Mouse (Mus musculus) subcutaneous adipose tissue, adult 2 months (tissue): ENCODE data around the gene Cenpi. TPM values are rescaled to one million over a fixed set of nuclear protein-coding genes. Genes with fewer than 3 reads are reported as not detected.

ENCODE experiments used
- polyA plus RNA-seq: library from polyadenylated mRNA; depleted of rRNA; stranded (reverse); fragments of >200 nt; gene quantifications from 2 replicates; pipeline ENCODE4 v1.2.3, GENCODE M21; 2012; ENCODE audit warnings: low replicate concordance; rRNA removed

Gene Cenpi
- polyA plus RNA-seq, result 0.36 and 1.3 TPM in 2 replicates

DNA sequence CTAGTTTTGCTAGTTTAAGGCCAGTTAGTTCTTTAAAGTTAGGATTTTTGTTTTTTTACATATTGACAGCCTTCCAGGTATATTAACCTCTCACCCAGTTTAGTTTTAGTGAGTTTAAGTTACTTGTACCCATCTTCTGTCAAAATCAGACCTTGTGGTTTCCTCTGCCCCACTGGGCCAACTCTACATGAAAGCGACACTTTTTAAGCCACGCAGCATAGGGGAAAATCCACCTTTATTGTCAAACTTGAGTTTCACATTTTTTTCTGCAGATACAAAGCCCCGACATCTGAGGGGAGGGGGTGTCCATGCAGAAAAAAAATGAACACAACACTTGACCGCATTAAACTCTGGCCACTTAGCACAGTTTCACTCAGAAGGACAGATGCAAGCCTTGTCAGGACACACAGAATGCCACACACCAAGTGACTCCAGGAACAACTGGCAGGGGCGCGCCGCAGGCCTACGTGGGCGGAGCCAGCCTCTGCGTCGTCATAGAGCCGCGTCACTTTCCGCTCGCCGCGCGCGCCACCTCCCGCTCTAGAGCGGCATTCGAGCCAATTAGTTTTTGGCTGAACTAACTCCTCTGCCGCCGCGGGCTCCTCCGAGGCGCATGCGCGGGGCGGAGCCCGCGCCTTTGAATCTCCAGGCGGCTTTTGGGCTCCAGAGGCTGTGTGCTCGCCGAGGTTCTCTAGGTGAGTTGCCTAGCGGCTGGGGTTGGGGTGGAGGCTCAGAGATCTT is at the start of gene Cenpi:
TSS of gene Cenpi (plus strand) at position 551 of the 741 bp plus-strand sequence.

GRCm38 (mm10) chrX:134276275-134277160 is 31.4 kb upstream of the Cenpi start, which contains the start of gene Trmt2b:
Gene Trmt2b (minus strand): TSS chrX:134276984.

GRCm38 (mm10) chrX:134403863-134404583 is 96.1 kb downstream of the Cenpi start, which contains the start of gene Drp2:
Gene Drp2 (plus strand): TSS chrX:134404551.

Other genes with a start within 250 kb of the Cenpi start
- gene Cstf2, start 248.9 kb upstream of the Cenpi start, polyA plus RNA-seq, result 12.9 and 18.2 TPM in 2 replicates
- gene Xkrx, start 146.0 kb upstream of the Cenpi start, polyA plus RNA-seq, result 0.44 and 0.48 TPM in 2 replicates
- not detected in 2 replicates for gene Arl13a, start 120.6 kb upstream of the Cenpi start, polyA plus RNA-seq
- not detected in 2 replicates for gene Nox1, start 86.1 kb upstream of the Cenpi start, polyA plus RNA-seq
- 9.3 and 10.3 TPM in 2 replicates for gene Trmt2b, start 31.1 kb upstream of the Cenpi start, polyA plus RNA-seq
- gene Tmem35a, start 12.9 kb upstream of the Cenpi start, polyA plus RNA-seq, result 0.62 and 1.9 TPM in 2 replicates
- gene Drp2, start 96.5 kb downstream of the Cenpi start, polyA plus RNA-seq, result 0.63 and 4.4 TPM in 2 replicates
- not detected in 2 replicates for gene Taf7l, start 168.4 kb downstream of the Cenpi start, polyA plus RNA-seq
- 2.4 and 2.6 TPM in 2 replicates for gene Timm8a1, start 233.8 kb downstream of the Cenpi start, polyA plus RNA-seq